Mouse (Mus musculus) lung, postnatal 0 days (tissue): ENCODE results near the gene Slc25a36.

Experiments
- CTCF ChIP-seq: IDR thresholded peaks from 2 replicates; pipeline ENCODE4 v1.5.1; 2016; ENCODE audit warnings: antibody characterized with exemption, mild to moderate bottlenecking
- EP300 ChIP-seq: IDR thresholded peaks from 2 replicates; pipeline ENCODE4 v1.6.1; 2016; ENCODE audit warnings: antibody characterized with exemption, mild to moderate bottlenecking, control low read depth

DNA sequence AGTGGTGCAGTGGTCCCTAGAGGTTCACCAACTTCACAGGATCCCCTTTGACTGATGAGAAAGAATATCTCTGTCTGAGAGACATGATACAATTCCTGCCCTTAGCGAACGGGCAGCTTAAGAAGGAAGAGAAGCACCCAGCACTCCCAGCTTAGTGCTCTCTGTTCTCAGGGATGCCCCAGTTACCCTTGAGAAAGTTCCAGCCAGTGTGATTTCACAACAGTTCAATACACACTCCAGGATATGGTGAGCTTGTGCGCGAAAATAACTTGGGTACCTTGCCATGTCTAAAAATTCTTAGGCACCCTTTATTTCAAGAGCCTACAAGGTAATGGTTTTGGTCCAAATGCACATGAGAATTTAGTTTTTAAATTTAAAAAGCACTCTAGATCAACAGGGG is 24.9 kb upstream of the Slc25a36 start:
- TF ChIP-seq CTCF, result no peak
- TF ChIP-seq EP300, result no peak
